Mouse (Mus musculus) small intestine, adult 2 months (tissue): ENCODE results near the gene Ercc1. TPM values are rescaled to one million over a fixed set of nuclear protein-coding genes. Genes with fewer than 3 reads are reported as not detected.

ENCODE experiments used
- H3K27ac ChIP-seq: fragments of 200-500 bp; 2 replicates; pipeline ENCODE4 v1.5.1; 2012; ENCODE audit warnings: low read depth, low read length, control low read depth, inconsistent platforms; ENCODE audit not compliant: insufficient read depth
- H3K27me3 ChIP-seq: fragments of 200-500 bp; 2 replicates; pipeline ENCODE4 v1.6.1; 2012; ENCODE audit warnings: mild to moderate bottlenecking, moderate library complexity, low read length, inconsistent platforms; ENCODE audit not compliant: control insufficient read depth, insufficient read depth
- H3K36me3 ChIP-seq: fragments of 200-500 bp; 2 replicates; pipeline ENCODE4 v1.6.1; 2012; ENCODE audit warnings: mild to moderate bottlenecking, low read length, control low read depth, inconsistent platforms; ENCODE audit not compliant: control insufficient read depth, insufficient read depth
- H3K4me1 ChIP-seq: fragments of 200-500 bp; 2 replicates; pipeline ENCODE4 v1.6.1; 2012; ENCODE audit warnings: low read length, inconsistent platforms, mixed read lengths; ENCODE audit not compliant: control insufficient read depth, insufficient read depth, insufficient read length
- H3K4me3 ChIP-seq: fragments of 200-500 bp; 2 replicates; pipeline ENCODE4 v1.5.1; 2012; ENCODE audit warnings: low read depth, mild to moderate bottlenecking, control low read depth, inconsistent platforms, low read length, moderate library complexity
- CTCF ChIP-seq: fragments of 200-500 bp; IDR thresholded peaks from 2 replicates; pipeline ENCODE4 v1.5.1; 2012; ENCODE audit warnings: low read depth, mild to moderate bottlenecking, control low read depth, inconsistent platforms, low read length, moderate library complexity, mixed read lengths; ENCODE audit not compliant: insufficient replicate concordance, insufficient read length; ENCODE audit errors: extremely low read depth
- POLR2A ChIP-seq: fragments of 200-500 bp; IDR thresholded peaks from 2 replicates; pipeline ENCODE4 v1.6.1; 2012; ENCODE audit warnings: low read depth, mild to moderate bottlenecking, control low read depth, inconsistent platforms, low read length, moderate library complexity
- WGBS: fragments of 180-500 bp; shearing (Covaris S2); methylation state at CpG from one replicate; pipeline ENCODE4 v1.1.7; 2018; 5-methylcytosine and 5-hydroxymethylcytosine counted together
- polyA plus RNA-seq: library from polyadenylated mRNA; depleted of rRNA; stranded (reverse); fragments of >200 nt; gene quantifications from 2 replicates; pipeline ENCODE4 v1.2.3, GENCODE M21; 2012

The Ercc1 gene
- polyA plus RNA-seq, 1 experiment, result 17.5 TPM

- under 1% methylated on average over 45 of the region's 45 CpGs for WGBS
- Histone ChIP-seq H3K27me3 (no peaks in the 10 kb centered on the region), H3K4me3 (peak overlapping the region; percentile 73), H3K4me1 (peaks cover 2% of the 10 kb centered on the region), H3K27ac (peak overlapping the region; percentile 57), H3K36me3 (0 out of 2 replicates have a peak, but pooled peaks cover 1% of the 10 kb centered on the region)
- TF ChIP-seq POLR2A (no peak), CTCF (no peak)
These were observed 15.5 kb downstream of the Ercc1 start for GRCm38 (mm10) chr7:19359892-19360641.

GRCm38 (mm10) chr7:19360944-19361343 lies 16.4 kb downstream of the Ercc1 start:
- peak overlapping the region; percentile 29; the same call in 1 of the 2 replicates for H3K27ac ChIP-seq
- H3K4me3 ChIP-seq, result peak overlapping the region; percentile 73
- TF ChIP-seq CTCF (no peak), POLR2A (peak; percentile 11; the same call in 1 of the 2 replicates)
- WGBS, result 1% methylated on average over 27 of the region's 27 CpGs
- H3K27me3 ChIP-seq, result no peaks in the 10 kb centered on the region
- peaks cover 5% of the 10 kb centered on the region for H3K4me1 ChIP-seq
- no peaks in the 10 kb centered on the region for H3K36me3 ChIP-seq

- WGBS, result 3% methylated on average over 16 of the region's 16 CpGs
- Histone ChIP-seq H3K36me3 (no peaks in the 10 kb centered on the region), H3K27me3 (no peaks in the 10 kb centered on the region), H3K4me1 (peaks cover 5% of the 10 kb centered on the region), H3K4me3 (peak overlapping the region; percentile 73), H3K27ac (no peak overlapping the region; the same call in 1 of the 2 replicates)
- TF ChIP-seq POLR2A (no peak), CTCF (peak; percentile 89; the same call in 1 of the 2 replicates)
These were observed 17.1 kb downstream of the Ercc1 start for GRCm38 (mm10) chr7:19361720-19362119.

GRCm38 (mm10) chr7:19362276-19362675 lies 17.7 kb downstream of the Ercc1 start:
- WGBS, result 60% methylated on average over 4 of the region's 4 CpGs
- H3K36me3 ChIP-seq, result no peaks in the 10 kb centered on the region
- no peak overlapping the region for H3K27ac ChIP-seq
- peaks cover 5% of the 10 kb centered on the region for H3K4me1 ChIP-seq
- no peaks in the 10 kb centered on the region for H3K27me3 ChIP-seq
- TF ChIP-seq POLR2A (no peak), CTCF (no peak)
- H3K4me3 ChIP-seq, result no peak overlapping the region; the same call in 1 of the 2 replicates

GRCm38 (mm10) chr7:19363881-19364280 lies 19.3 kb downstream of the Ercc1 start:
- 3% methylated on average over 18 of the region's 18 CpGs for WGBS
- H3K27ac ChIP-seq, result no peak overlapping the region
- no peak for TF ChIP-seq POLR2A
- peak; percentile 85 for TF ChIP-seq CTCF
- peaks cover 5% of the 10 kb centered on the region for H3K4me1 ChIP-seq
- no peaks in the 10 kb centered on the region for H3K27me3 ChIP-seq
- H3K36me3 ChIP-seq, result no peaks in the 10 kb centered on the region
- 0 out of 2 replicates have a peak overlapping the region, but pooled peaks have one; percentile 11 for H3K4me3 ChIP-seq

GRCm38 (mm10) chr7:19365376-19365775 lies 20.8 kb downstream of the Ercc1 start:
- WGBS, result 49% methylated on average over 4 of the region's 4 CpGs
- Histone ChIP-seq H3K27ac (no peak overlapping the region), H3K4me1 (peaks cover 6% of the 10 kb centered on the region), H3K4me3 (no peak overlapping the region), H3K36me3 (no peaks in the 10 kb centered on the region), H3K27me3 (no peaks in the 10 kb centered on the region)
- TF ChIP-seq POLR2A, result no peak
- no peak for TF ChIP-seq CTCF

- H3K27me3 ChIP-seq, result no peaks in the 10 kb centered on the region
- no peak overlapping the region for H3K27ac ChIP-seq
- no peaks in the 10 kb centered on the region for H3K36me3 ChIP-seq
- no peak overlapping the region for H3K4me3 ChIP-seq
- WGBS, result 37% methylated on average over 16 of the region's 16 CpGs
- H3K4me1 ChIP-seq, result peaks cover 6% of the 10 kb centered on the region; the same call in 1 of the 2 replicates
- TF ChIP-seq CTCF (no peak), POLR2A (no peak)
These were observed 23.8 kb downstream of the Ercc1 start for GRCm38 (mm10) chr7:19368380-19368779.
